Mouse (Mus musculus) T-helper 17 cell (primary cell): ENCODE data around the gene Crb1.

Experiments used
- in situ Hi-C, 2 experiments: fragments of 300-600 bp; cut with MboI, MseI; formaldehyde crosslinking; loops; 1 replicate in 1 of 2; 2 replicates in 1 of 2; pipeline ENCODE4 v1.15.1; 2025; ENCODE audit warnings: high pct_unique_total_duplicates in 2 of 2

Crb1 gene

GRCm38 (mm10) chr1:139224309-139224949 lies 152.5 kb downstream of the Crb1 start:
- in situ Hi-C loops, result no loop called here

- in situ Hi-C loops, result no loop called here
These were observed 153.1 kb downstream of the Crb1 start for GRCm38 (mm10) chr1:139223804-139224203.

- in situ Hi-C loops, result no loop called here
These were observed 161.6 kb downstream of the Crb1 start for GRCm38 (mm10) chr1:139215311-139215710.

- in situ Hi-C loops, result no loop called here
These were observed 166.4 kb downstream of the Crb1 start for GRCm38 (mm10) chr1:139210505-139210904.

- in situ Hi-C loops, result no loop called here
These were observed 167.1 kb downstream of the Crb1 start for GRCm38 (mm10) chr1:139209796-139210195.

GRCm38 (mm10) chr1:139206259-139206658 lies 170.6 kb downstream of the Crb1 start:
- in situ Hi-C loops, result no loop called here

- in situ Hi-C loops, result no loop called here
These were observed 173.9 kb downstream of the Crb1 start for GRCm38 (mm10) chr1:139203026-139203425.

GRCm38 (mm10) chr1:139194428-139195028 lies 182.4 kb downstream of the Crb1 start:
- in situ Hi-C loops, result no loop called here

- in situ Hi-C loops, result no loop called here
These were observed 182.9 kb downstream of the Crb1 start for GRCm38 (mm10) chr1:139194011-139194410.

- in situ Hi-C loops, result no loop called here
These were observed 184.3 kb downstream of the Crb1 start for GRCm38 (mm10) chr1:139192635-139193034.

- in situ Hi-C loops, result no loop called here
These were observed 196.3 kb downstream of the Crb1 start for GRCm38 (mm10) chr1:139180481-139181149.

- in situ Hi-C loops, result no loop called here
These were observed 197.2 kb downstream of the Crb1 start for GRCm38 (mm10) chr1:139179707-139180106.

GRCm38 (mm10) chr1:139174058-139174832 lies 202.7 kb downstream of the Crb1 start:
- in situ Hi-C loops, result no loop called here

- in situ Hi-C loops, result loop anchor here (5.0 kb wide), 2 partner anchors 321 to 336 kb away; no protein-coding TSS in a partner anchor
These were observed 214.1 kb downstream of the Crb1 start for GRCm38 (mm10) chr1:139162814-139163213.

- in situ Hi-C loops, result loop anchor here (5.0 kb wide), 2 partner anchors 319 to 334 kb away; no protein-coding TSS in a partner anchor
These were observed 215.3 kb downstream of the Crb1 start for GRCm38 (mm10) chr1:139161619-139162018.

GRCm38 (mm10) chr1:139156397-139156796 lies 220.5 kb downstream of the Crb1 start:
- in situ Hi-C loops, result no loop called here

GRCm38 (mm10) chr1:139153493-139153892 lies 223.4 kb downstream of the Crb1 start:
- in situ Hi-C loops, result no loop called here

- in situ Hi-C loops, result no loop called here
These were observed 223.9 kb downstream of the Crb1 start for GRCm38 (mm10) chr1:139153006-139153405.
